Mouse (Mus musculus) embryonic facial prominence, embryonic 11.5 days (tissue): ENCODE results near the gene Dpf3. TPM values are rescaled to one million over a fixed set of nuclear protein-coding genes. Genes with fewer than 3 reads are reported as not detected.

Source experiments
- ATAC-seq: fragments of 200-750 bp; cut with Nextera tagmentation; replicated peaks from 2 replicates; pipeline ENCODE4 v1.8.0; 2017; ENCODE audit warnings: low read depth; ENCODE audit not compliant: insufficient number of reproducible peaks, low FRiP score, low TSS enrichment
- DNase-seq: peaks from one replicate; pipeline ENCODE4 v3.0.0-alpha.2; 2015; ENCODE audit warnings: low spot score
- H3K27ac ChIP-seq: fragments of 300-500 bp; sonication (generic); replicated peaks from 2 replicates; pipeline ENCODE4 v1.5.1; 2014; ENCODE audit warnings: mild to moderate bottlenecking, low read depth, low read length, control low read depth
- H3K27me3 ChIP-seq: fragments of 300-500 bp; sonication (generic); 2 replicates; pipeline ENCODE4 v1.6.1; 2014; ENCODE audit warnings: mild to moderate bottlenecking, low read length, moderate library complexity, mixed read lengths; ENCODE audit not compliant: control insufficient read depth, insufficient read depth
- H3K36me3 ChIP-seq: fragments of 300-500 bp; sonication (generic); replicated peaks from 2 replicates; pipeline ENCODE4 v1.6.1; 2014; ENCODE audit warnings: low read depth, mild to moderate bottlenecking, low read length, moderate library complexity, mixed read lengths; ENCODE audit not compliant: control insufficient read depth, insufficient read depth
- H3K4me1 ChIP-seq: fragments of 300-500 bp; sonication (generic); 2 replicates; pipeline ENCODE4 v1.6.1; 2014; ENCODE audit warnings: low read length, mixed read lengths; ENCODE audit not compliant: control insufficient read depth, insufficient read depth
- H3K4me2 ChIP-seq: fragments of 300-500 bp; sonication (generic); 2 replicates; pipeline ENCODE4 v1.6.1; 2014; ENCODE audit warnings: low read depth, mild to moderate bottlenecking, control low read depth, low read length, moderate library complexity
- H3K4me3 ChIP-seq: fragments of 300-500 bp; sonication (generic); 2 replicates; pipeline ENCODE4 v1.5.1; 2014; ENCODE audit warnings: low read depth, low read length, control low read depth
- H3K9ac ChIP-seq: fragments of 300-500 bp; sonication (generic); replicated peaks from 2 replicates; pipeline ENCODE4 v1.6.1; 2014; ENCODE audit warnings: mild to moderate bottlenecking, control low read depth, low read length
- H3K9me3 ChIP-seq: fragments of 300-500 bp; sonication (generic); replicated peaks from 2 replicates; pipeline ENCODE4 v1.6.1; 2016; ENCODE audit warnings: mild to moderate bottlenecking, low read length, inconsistent platforms, mixed read lengths; ENCODE audit not compliant: control insufficient read depth
- WGBS: fragments of 180-500 bp; shearing (Covaris S2); extraction: QIAGEN DNeasy Blood & Tissue Kit; methylation state at CpG from one replicate; pipeline ENCODE4 v1.1.7; 2014; 5-methylcytosine and 5-hydroxymethylcytosine counted together
- polyA plus RNA-seq: library from polyadenylated mRNA; unstranded; fragments of >200 nt; fragmentation: Nextera tagmentation; extraction: Ambion mirVana; gene quantifications from 2 replicates; pipeline ENCODE4 v1.2.1, GENCODE M21; 2014

Gene Dpf3
- polyA plus RNA-seq, 1 experiment from 2014 or later = 2.0 TPM

- Histone ChIP-seq H3K4me2 (peak overlapping the region; percentile 99), H3K9ac (peak overlapping the region; percentile 71), H3K27ac (peak overlapping the region; percentile 13; the same call in 1 of the 2 replicates), H3K4me3 (peak overlapping the region; percentile 62), H3K36me3 (no peaks in the 10 kb centered on the region), H3K9me3 (no peaks in the 10 kb centered on the region; the same call in 1 of the 2 replicates), H3K27me3 (peaks cover 15% of the 10 kb centered on the region), H3K4me1 (no peaks in the 10 kb centered on the region)
- under 1% methylated on average over 70 of the region's 73 CpGs for WGBS
- ATAC-seq (peak; percentile 75), DNase-seq (peak; percentile 56)
Observed at GRCm38 (mm10) chr12:83486671-83487461, 650 bp downstream of the Dpf3 start.

- Histone ChIP-seq H3K27me3 (peaks cover 15% of the 10 kb centered on the region), H3K9ac (peak overlapping the region; percentile 71), H3K36me3 (no peaks in the 10 kb centered on the region), H3K27ac (no peak overlapping the region), H3K4me1 (no peaks in the 10 kb centered on the region), H3K9me3 (no peaks in the 10 kb centered on the region), H3K4me3 (peak overlapping the region; percentile 62), H3K4me2 (peak overlapping the region; percentile 99)
- ATAC-seq = no peak
- peak; percentile 52 for DNase-seq
- WGBS = under 1% methylated on average over 51 of the region's 53 CpGs
Observed at GRCm38 (mm10) chr12:83485911-83486670, 1.4 kb downstream of the Dpf3 start.

DNA sequence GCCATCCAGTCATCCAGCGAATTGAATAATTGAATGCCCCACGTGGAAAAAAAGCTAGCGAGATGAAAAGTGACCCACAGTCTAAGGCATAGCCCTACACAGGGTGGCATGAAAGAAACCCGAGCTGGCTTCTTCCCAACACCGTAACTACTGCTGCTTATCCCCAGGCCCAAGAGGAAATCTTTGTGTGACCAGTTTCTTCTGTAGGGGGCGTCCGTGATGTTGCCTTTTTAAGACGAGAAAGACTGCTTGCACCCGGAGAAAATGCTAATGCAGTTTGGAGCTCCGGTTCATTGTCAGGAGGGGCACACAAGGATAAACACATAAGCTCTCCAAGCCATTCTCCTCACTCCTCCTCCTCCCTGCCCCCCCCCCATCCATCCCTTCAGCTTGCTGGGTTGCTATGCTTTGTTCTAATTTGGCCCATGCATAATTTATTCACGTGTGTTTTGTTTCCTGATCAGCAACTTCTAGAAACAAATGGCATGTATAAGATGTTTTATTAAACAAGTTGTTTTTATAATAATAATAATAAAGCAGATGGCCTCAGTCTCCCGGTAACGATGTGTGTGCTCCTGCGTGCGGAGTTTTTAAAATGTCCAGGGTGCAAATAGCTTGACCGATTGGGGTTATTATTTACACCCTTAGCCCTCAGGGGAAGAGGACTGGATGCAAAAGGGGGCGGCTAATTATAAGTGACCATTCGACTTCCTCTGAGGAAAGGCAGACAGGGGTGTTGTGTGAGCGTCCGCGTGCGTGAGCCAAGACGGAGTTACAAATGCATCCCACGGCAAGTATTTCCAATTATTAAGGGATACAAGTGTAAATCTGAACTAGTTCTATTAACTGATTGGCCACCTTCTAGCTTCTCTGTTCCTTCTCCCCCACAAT is 2.4 kb downstream of the Dpf3 start:
- no peak overlapping the region for H3K27ac ChIP-seq
- no peaks in the 10 kb centered on the region for H3K4me1 ChIP-seq
- peak; percentile 40 for DNase-seq
- peak overlapping the region; percentile 62 for H3K4me3 ChIP-seq
- no peaks in the 10 kb centered on the region for H3K9me3 ChIP-seq
- no peak overlapping the region for H3K9ac ChIP-seq
- H3K36me3 ChIP-seq = no peaks in the 10 kb centered on the region
- H3K4me2 ChIP-seq = peak overlapping the region; percentile 99
- WGBS = under 1% methylated on average over 24 of the region's 24 CpGs
- peaks cover 15% of the 10 kb centered on the region for H3K27me3 ChIP-seq
- no peak for ATAC-seq

GRCm38 (mm10) chr12:83483653-83484052 is 3.9 kb downstream of the Dpf3 start:
- Histone ChIP-seq H3K4me3 (no peak overlapping the region), H3K4me2 (no peak overlapping the region), H3K4me1 (no peaks in the 10 kb centered on the region), H3K27me3 (peaks cover 15% of the 10 kb centered on the region), H3K9me3 (no peaks in the 10 kb centered on the region), H3K36me3 (no peaks in the 10 kb centered on the region), H3K9ac (no peak overlapping the region), H3K27ac (no peak overlapping the region)
- DNase-seq (no peak), ATAC-seq (no peak)
- WGBS = 73% methylated on average over 5 of the region's 5 CpGs

GRCm38 (mm10) chr12:83481439-83481838 is 6.1 kb downstream of the Dpf3 start:
- Histone ChIP-seq H3K4me1 (no peaks in the 10 kb centered on the region), H3K36me3 (no peaks in the 10 kb centered on the region), H3K27ac (no peak overlapping the region), H3K4me2 (no peak overlapping the region), H3K9ac (no peak overlapping the region), H3K9me3 (no peaks in the 10 kb centered on the region), H3K27me3 (peaks cover 15% of the 10 kb centered on the region), H3K4me3 (no peak overlapping the region)
- DNase-seq (no peak), ATAC-seq (no peak)
- WGBS = 60% methylated on average over 4 of the region's 4 CpGs

DNA sequence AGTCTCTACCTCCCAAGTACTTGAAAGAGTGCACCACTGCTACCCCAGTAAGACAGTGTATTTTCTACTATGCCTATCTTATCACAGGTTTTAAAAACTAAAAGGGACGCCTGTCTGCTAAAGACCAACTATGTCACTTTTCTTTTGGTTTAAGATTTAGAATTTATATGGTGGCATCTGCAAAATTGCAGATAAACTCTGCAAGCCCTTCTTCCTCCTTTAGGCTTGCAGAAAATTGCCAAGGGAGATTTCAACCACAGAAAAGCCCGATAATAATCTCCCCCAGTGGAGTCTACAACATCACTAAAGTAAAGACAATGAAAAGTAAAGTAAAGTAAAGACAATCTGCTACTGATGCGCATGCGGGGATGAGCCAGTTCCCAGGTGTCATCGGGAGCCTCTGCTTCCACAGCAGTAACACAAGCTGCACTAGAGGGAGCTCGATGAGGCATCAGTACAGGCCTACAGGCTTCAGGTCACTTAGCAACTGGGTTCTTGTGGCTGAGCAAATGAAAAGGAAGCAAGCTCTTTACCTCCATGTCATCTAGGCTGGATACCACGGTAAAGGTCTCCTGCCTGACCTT is 7.6 kb downstream of the Dpf3 start:
- peaks cover 2% of the 10 kb centered on the region for H3K27me3 ChIP-seq
- no peaks in the 10 kb centered on the region for H3K36me3 ChIP-seq
- no peak overlapping the region for H3K4me3 ChIP-seq
- no peak overlapping the region for H3K27ac ChIP-seq
- no peaks in the 10 kb centered on the region for H3K4me1 ChIP-seq
- WGBS = 69% methylated on average over 7 of the region's 7 CpGs
- DNase-seq (no peak), ATAC-seq (no peak)
- H3K9ac ChIP-seq = no peak overlapping the region
- H3K9me3 ChIP-seq = no peaks in the 10 kb centered on the region
- H3K4me2 ChIP-seq = no peak overlapping the region

DNA sequence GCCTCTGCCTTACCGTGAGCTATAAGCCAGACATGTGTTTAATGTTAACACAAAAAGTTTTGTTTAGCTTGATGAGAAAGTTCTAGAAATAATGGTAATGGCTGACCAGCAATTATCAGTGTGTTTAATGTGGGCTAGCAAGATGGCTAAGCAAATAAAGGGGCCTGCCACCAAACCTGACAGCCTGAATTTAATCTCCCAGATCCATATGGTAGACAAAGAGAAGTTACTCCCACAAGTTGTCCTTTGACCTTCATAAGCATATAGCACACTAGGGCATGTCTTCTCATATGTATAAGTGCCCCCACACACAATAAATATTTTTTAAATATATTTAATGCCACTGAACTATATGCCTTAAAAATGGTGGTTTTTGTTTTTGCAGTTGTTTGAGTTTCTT is 8.4 kb downstream of the Dpf3 start:
- WGBS = 75% methylated on average over 1 of the region's 1 CpGs
- no peak overlapping the region for H3K4me2 ChIP-seq

More for the DNA sequence above, 8.4 kb downstream of the Dpf3 start:
- DNase-seq (no peak), ATAC-seq (no peak)
- no peak overlapping the region for H3K4me3 ChIP-seq
- H3K36me3 ChIP-seq = no peaks in the 10 kb centered on the region
- H3K4me1 ChIP-seq = no peaks in the 10 kb centered on the region
- H3K9ac ChIP-seq = no peak overlapping the region
- H3K27me3 ChIP-seq = no peaks in the 10 kb centered on the region
- no peak overlapping the region for H3K27ac ChIP-seq
- H3K9me3 ChIP-seq = no peaks in the 10 kb centered on the region
